Mouse (Mus musculus) forebrain, embryonic 14.5 days (tissue): ENCODE measurements around the gene Elane. TPM values are rescaled to one million over a fixed set of nuclear protein-coding genes. Genes with fewer than 3 reads are reported as not detected.

Source experiments
- ATAC-seq: fragments of 200-750 bp; cut with Nextera tagmentation; 2 replicates; pipeline ENCODE4 v1.8.0; 2017; ENCODE audit warnings: mild to moderate bottlenecking, moderate library complexity
- DNase-seq: peaks from one replicate; pipeline ENCODE4 v3.0.0-alpha.2; 2015; ENCODE audit warnings: low spot score
- H3K27ac ChIP-seq: fragments of 300-500 bp; sonication (generic); 2 replicates; pipeline ENCODE4 v1.5.1; 2014; ENCODE audit warnings: low read depth, mild to moderate bottlenecking, control low read depth, low read length, moderate library complexity
- H3K27me3 ChIP-seq: fragments of 300-500 bp; sonication (generic); replicated peaks from 2 replicates; pipeline ENCODE4 v1.6.1; 2014; ENCODE audit warnings: low read length, control low read depth, mixed read lengths; ENCODE audit not compliant: control insufficient read depth, insufficient read depth
- H3K36me3 ChIP-seq: fragments of 300-500 bp; sonication (generic); 2 replicates; pipeline ENCODE4 v1.6.1; 2014; ENCODE audit warnings: low read length, control low read depth; ENCODE audit not compliant: control insufficient read depth, insufficient read depth
- H3K4me1 ChIP-seq: fragments of 300-500 bp; sonication (generic); 2 replicates; pipeline ENCODE4 v1.6.1; 2014; ENCODE audit warnings: antibody characterized with exemption, low read length, control low read depth; ENCODE audit not compliant: control insufficient read depth, insufficient read depth
- H3K4me2 ChIP-seq: fragments of 300-500 bp; sonication (generic); 2 replicates; pipeline ENCODE4 v1.6.1; 2014; ENCODE audit warnings: mild to moderate bottlenecking, control low read depth, low read length
- H3K4me3 ChIP-seq: fragments of 300-500 bp; sonication (generic); 2 replicates; pipeline ENCODE4 v1.5.1; 2014; ENCODE audit warnings: low read depth, low read length, control low read depth
- H3K9ac ChIP-seq: fragments of 300-500 bp; sonication (generic); 2 replicates; pipeline ENCODE4 v1.6.1; 2014; ENCODE audit warnings: mild to moderate bottlenecking, low read length, control low read depth, moderate library complexity
- H3K9me3 ChIP-seq: fragments of 300-500 bp; sonication (generic); replicated peaks from 2 replicates; pipeline ENCODE4 v1.6.1; 2016; ENCODE audit warnings: low read length, control low read depth, mixed read lengths; ENCODE audit not compliant: control insufficient read depth
- WGBS: fragments of 180-500 bp; shearing (Covaris S2); extraction: QIAGEN DNeasy Blood & Tissue Kit; methylation state at CpG from one replicate; pipeline ENCODE4 v1.1.7; 2014; 5-methylcytosine and 5-hydroxymethylcytosine counted together
- polyA plus RNA-seq: library from polyadenylated mRNA; unstranded; fragments of >200 nt; fragmentation: Nextera tagmentation; extraction: Ambion mirVana; gene quantifications from 2 replicates; pipeline ENCODE4 v1.2.1, GENCODE M21; 2014

The Elane gene
- polyA plus RNA-seq, 1 experiment from 2014 or later: 0.36 TPM

DNA sequence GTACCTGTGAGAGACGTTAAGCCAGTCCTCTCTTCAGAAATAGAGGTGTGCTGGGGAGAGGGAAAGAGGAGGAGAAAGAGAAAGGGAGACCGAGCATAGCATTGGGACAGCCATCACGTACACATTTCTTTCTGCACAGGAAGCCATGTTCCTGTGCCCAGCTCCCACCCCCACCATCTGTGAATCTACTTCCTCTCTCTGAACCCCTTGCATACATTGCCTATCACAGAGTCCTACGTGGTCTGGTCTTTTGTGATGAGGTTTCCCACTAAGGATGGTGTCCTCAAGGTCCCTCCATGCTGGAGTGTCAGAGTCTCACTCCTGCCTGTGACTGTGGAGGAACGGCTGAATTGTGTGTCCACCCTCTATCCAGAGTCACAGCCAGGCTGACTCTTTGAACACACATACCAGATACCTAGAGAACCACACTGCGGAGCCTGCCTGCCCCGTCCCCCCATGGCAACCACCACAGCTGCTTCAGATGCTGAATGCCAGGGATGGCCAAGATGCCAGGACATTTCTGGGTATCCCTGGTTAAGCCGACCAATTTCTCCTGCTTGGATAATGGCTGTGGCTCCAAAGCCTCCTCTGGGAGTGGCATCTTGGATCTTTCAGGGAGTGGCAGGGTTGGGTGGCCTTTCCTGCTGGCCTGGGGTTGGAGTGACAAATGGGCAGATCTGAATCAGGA is 36.0 kb upstream of the Elane start:
- Histone ChIP-seq H3K9me3 (no peaks in the 10 kb centered on the region), H3K4me1 (peaks cover 17% of the 10 kb centered on the region), H3K27ac (0 out of 2 replicates have a peak overlapping the region, but pooled peaks have one; percentile 9), H3K4me2 (no peak overlapping the region), H3K4me3 (no peak overlapping the region), H3K9ac (no peak overlapping the region), H3K27me3 (no peaks in the 10 kb centered on the region), H3K36me3 (no peaks in the 10 kb centered on the region)
- DNase-seq: no peak
- 86% methylated on average over 8 of the region's 8 CpGs for WGBS
- no peak for ATAC-seq

GRCm38 (mm10) chr10:79851653-79852052 is 34.4 kb upstream of the Elane start:
- H3K4me3 ChIP-seq: no peak overlapping the region
- H3K9ac ChIP-seq: peak overlapping the region; percentile 72
- peak overlapping the region; percentile 90 for H3K4me2 ChIP-seq
- 85% methylated on average over 3 of the region's 3 CpGs for WGBS
- DNase-seq (no peak), ATAC-seq (no peak)
- peaks cover 22% of the 10 kb centered on the region for H3K4me1 ChIP-seq
- no peaks in the 10 kb centered on the region for H3K9me3 ChIP-seq
- H3K27ac ChIP-seq: peak overlapping the region; percentile 99
- peaks cover 3% of the 10 kb centered on the region; the same call in 1 of the 2 replicates for H3K36me3 ChIP-seq
- H3K27me3 ChIP-seq: no peaks in the 10 kb centered on the region

- Histone ChIP-seq H3K4me3 (no peak overlapping the region), H3K27ac (peak overlapping the region; percentile 99), H3K36me3 (peaks cover 9% of the 10 kb centered on the region; the same call in 1 of the 2 replicates), H3K27me3 (no peaks in the 10 kb centered on the region), H3K4me2 (peak overlapping the region; percentile 90), H3K9me3 (no peaks in the 10 kb centered on the region), H3K9ac (peak overlapping the region; percentile 72), H3K4me1 (peaks cover 28% of the 10 kb centered on the region)
- DNase-seq: no peak
- 61% methylated on average over 9 of the region's 9 CpGs for WGBS
- ATAC-seq: no peak
These were observed 33.8 kb upstream of the Elane start for GRCm38 (mm10) chr10:79852107-79852789.

DNA sequence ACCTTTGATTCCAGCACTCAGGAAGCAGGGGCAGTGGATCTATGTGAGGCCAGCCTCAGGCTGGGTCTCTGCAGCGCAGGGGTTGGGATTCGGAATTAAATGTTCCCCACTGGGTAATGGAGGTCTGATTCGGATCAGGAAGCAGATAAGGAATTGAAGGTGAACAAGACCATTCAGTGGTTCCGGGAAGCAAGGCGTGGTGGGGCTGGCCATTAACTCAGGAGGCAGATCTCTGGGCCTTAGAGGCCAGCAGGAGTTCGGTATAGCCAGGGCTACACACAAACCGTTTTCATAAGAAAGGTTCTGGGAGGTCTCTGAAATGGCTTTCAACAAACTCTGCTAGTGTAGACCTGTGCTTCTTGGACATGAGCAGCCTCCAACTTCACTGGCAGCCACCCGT is 33.2 kb upstream of the Elane start:
- Histone ChIP-seq H3K27ac (peak overlapping the region; percentile 99), H3K4me1 (peaks cover 33% of the 10 kb centered on the region), H3K36me3 (peaks cover 15% of the 10 kb centered on the region; the same call in 1 of the 2 replicates), H3K4me3 (peak overlapping the region; percentile 40), H3K4me2 (peak overlapping the region; percentile 90), H3K9me3 (no peaks in the 10 kb centered on the region), H3K27me3 (no peaks in the 10 kb centered on the region), H3K9ac (peak overlapping the region; percentile 72)
- no peak for DNase-seq
- ATAC-seq: no peak
- WGBS: 17% methylated on average over 8 of the region's 8 CpGs

- Histone ChIP-seq H3K4me1 (peaks cover 39% of the 10 kb centered on the region), H3K36me3 (peaks cover 19% of the 10 kb centered on the region; the same call in 1 of the 2 replicates), H3K27me3 (no peaks in the 10 kb centered on the region), H3K9ac (peak overlapping the region; percentile 72), H3K4me2 (peak overlapping the region; percentile 90), H3K27ac (peak overlapping the region; percentile 99), H3K9me3 (no peaks in the 10 kb centered on the region), H3K4me3 (peak overlapping the region; percentile 40)
- DNase-seq: peak; percentile 97
- peak; percentile 44 for ATAC-seq
- 1% methylated on average over 15 of the region's 15 CpGs for WGBS
These were observed 32.7 kb upstream of the Elane start for GRCm38 (mm10) chr10:79853392-79853791.

GRCm38 (mm10) chr10:79853860-79854795 is 31.9 kb upstream of the Elane start, which contains the start of gene Ptbp1:
Gene Ptbp1, plus strand, starts transcription at chr10:79854427.
- Histone ChIP-seq H3K27ac (peak within 1 kb of the TSS; percentile 99), H3K9me3 (no peaks in the 10 kb centered on the region), H3K9ac (peak within 1 kb of the TSS; percentile 94), H3K36me3 (peaks cover 24% of the 10 kb centered on the region), H3K27me3 (no peaks in the 10 kb centered on the region), H3K4me1 (peaks cover 45% of the 10 kb centered on the region), H3K4me2 (peak within 1 kb of the TSS; percentile 90), H3K4me3 (peak within 1 kb of the TSS; percentile 97)
- WGBS: under 1% methylated on average over 74 of the region's 75 CpGs
- ATAC-seq (peak; percentile 91), DNase-seq (peak; percentile 100)

- DNase-seq: peak; percentile 80
- peak overlapping the region; percentile 94 for H3K9ac ChIP-seq
- H3K4me2 ChIP-seq: peak overlapping the region; percentile 82
- no peaks in the 10 kb centered on the region for H3K9me3 ChIP-seq
- H3K4me1 ChIP-seq: peaks cover 48% of the 10 kb centered on the region
- peaks cover 33% of the 10 kb centered on the region for H3K36me3 ChIP-seq
- ATAC-seq: peak; percentile 35
- no peaks in the 10 kb centered on the region for H3K27me3 ChIP-seq
- H3K4me3 ChIP-seq: peak overlapping the region; percentile 97
- peak overlapping the region; percentile 99 for H3K27ac ChIP-seq
- under 1% methylated on average over 69 of the region's 83 CpGs for WGBS
These were observed 31.1 kb upstream of the Elane start for GRCm38 (mm10) chr10:79854801-79855541.
